Mouse (Mus musculus): ENCODE data around the gene Fbxo34.

DNA sequence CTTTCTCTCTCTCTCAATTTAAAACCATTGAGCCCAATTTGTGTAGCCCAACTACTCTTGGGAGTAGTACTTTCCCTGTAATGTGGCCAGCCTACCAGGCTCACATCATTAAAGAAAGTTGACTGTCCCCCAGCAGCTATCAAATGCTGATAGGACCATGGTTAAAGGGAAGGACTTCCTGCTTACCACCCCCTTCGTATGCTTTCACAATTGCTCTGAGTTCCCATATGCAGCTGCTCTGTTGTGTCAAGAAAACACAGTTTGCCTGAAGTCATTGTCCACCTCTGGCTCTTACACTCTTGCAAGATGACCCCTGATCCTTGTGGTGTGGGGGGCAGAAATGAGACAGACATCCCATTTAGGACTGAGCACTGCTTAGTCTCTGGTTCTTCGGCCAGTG lies 5.3 kb upstream of the Fbxo34 start:
- TF ChIP-seq CTCF (IDR thresholded peaks at IDR 0.05; ENCODE audit: control insufficient read depth, insufficient read depth, insufficient read length) (no peak), FOSL1 (IDR thresholded peaks at IDR 0.05; ENCODE audit: insufficient read depth, low read length, poor library complexity, severe bottlenecking) (no peak), MYOG (IDR thresholded peaks at IDR 0.05; ENCODE audit: control insufficient read depth, extremely low read depth, insufficient read length) (no peak), CEBPB (IDR thresholded peaks at IDR 0.05; ENCODE audit: low read depth) (no peak), USF1 (IDR thresholded peaks at IDR 0.05; ENCODE audit: low read depth) (no peak)

All from C2C12 (cell line).